Mouse (Mus musculus): ENCODE results near the gene Map3k14. TPM values are rescaled to one million over a fixed set of nuclear protein-coding genes. Genes with fewer than 3 reads are reported as not detected.

Map3k14 gene
- polyA plus RNA-seq, 1 experiment from 2014 or later, result 4.0 TPM

DNA sequence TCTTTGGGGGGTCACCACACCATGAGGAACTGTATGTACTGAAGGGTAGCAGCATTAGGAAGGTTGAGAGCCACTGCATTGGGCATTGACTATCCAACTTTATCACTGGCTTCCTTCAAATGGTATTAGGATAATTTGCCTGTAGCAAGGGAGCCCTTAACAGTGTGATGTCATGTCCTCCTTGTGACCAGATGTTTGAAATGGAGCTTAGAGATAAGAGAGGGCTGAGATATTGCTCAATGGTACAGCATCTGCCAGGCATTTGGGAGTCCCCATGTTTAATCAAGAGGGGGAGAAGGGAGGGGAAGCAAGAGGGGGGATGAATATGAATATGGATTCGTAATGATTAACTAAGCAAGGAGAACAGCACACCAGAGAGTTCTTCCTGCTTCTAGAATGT lies 51.9 kb downstream of the Map3k14 start:
- peaks cover 44% of the 10 kb centered on the region for H3K27me3 ChIP-seq (ENCODE audit: poor library complexity, severe bottlenecking)
- H3K27ac ChIP-seq, result no peak overlapping the region
- H3K9me3 ChIP-seq, result peaks cover 4% of the 10 kb centered on the region; the same call in 1 of the 2 replicates
- peaks cover 12% of the 10 kb centered on the region for H3K4me1 ChIP-seq
- H3K4me3 ChIP-seq, result no peak overlapping the region
- peaks cover 8% of the 10 kb centered on the region for H3K36me3 ChIP-seq (replicated peaks)
- DNase-seq (ENCODE audit: extremely low spot score, low spot score), result no peak
- 85% methylated on average over 1 of the region's 1 CpGs for WGBS

DNA sequence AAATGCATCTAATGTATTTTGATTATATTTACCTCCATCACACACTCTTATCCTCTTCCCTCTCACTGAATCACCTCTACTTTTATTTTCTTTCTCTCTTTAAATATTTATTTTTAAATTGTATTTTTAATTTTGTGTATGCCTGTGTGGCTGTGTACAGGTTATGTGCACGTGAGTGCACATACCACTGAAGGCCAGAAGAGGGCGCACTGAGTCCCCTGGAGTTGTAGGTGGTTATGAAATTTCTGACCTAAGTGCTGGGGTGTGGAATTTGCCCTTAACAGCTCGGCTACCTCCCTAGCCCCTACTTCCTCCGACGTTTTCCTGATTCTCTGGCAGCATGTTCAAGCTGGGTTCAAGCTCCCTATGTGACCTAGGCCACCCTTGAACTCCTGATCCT lies 53.6 kb downstream of the Map3k14 start:
- 88% methylated on average over 5 of the region's 5 CpGs for WGBS
- Histone ChIP-seq H3K27me3 (ENCODE audit: poor library complexity, severe bottlenecking) (peaks cover 29% of the 10 kb centered on the region), H3K4me3 (no peak overlapping the region), H3K36me3 (replicated peaks) (no peaks in the 10 kb centered on the region), H3K27ac (no peak overlapping the region), H3K4me1 (peaks cover 12% of the 10 kb centered on the region), H3K9me3 (peaks cover 4% of the 10 kb centered on the region; the same call in 1 of the 2 replicates)
- no peak for DNase-seq (ENCODE audit: extremely low spot score, low spot score)

DNA sequence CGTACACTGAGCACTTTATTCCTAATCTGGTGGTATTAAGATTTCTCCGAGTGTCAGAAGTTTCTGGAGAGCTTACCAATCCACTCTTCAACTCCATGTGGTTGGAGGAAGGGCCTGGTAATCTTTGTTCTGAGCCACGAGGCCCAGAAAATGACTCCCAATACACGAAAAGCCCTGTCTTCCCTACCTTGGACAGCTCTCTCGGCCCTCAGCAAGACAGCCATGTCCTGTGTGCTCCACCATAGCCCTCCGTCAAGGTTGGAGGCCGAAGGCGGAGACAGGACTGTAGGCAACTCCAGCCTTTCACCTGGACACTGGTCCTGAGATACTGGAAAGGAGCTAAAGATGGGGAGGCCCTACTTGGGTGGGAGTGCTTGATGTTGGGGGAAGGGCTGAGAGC lies 57.0 kb downstream of the Map3k14 start:
- H3K9me3 ChIP-seq, result peaks cover 4% of the 10 kb centered on the region; the same call in 1 of the 2 replicates
- no peak overlapping the region for H3K27ac ChIP-seq
- 78% methylated on average over 8 of the region's 8 CpGs for WGBS
- H3K27me3 ChIP-seq (ENCODE audit: poor library complexity, severe bottlenecking), result 0 out of 2 replicates have a peak, but pooled peaks cover 1% of the 10 kb centered on the region
- no peaks in the 10 kb centered on the region for H3K36me3 ChIP-seq (replicated peaks)
- H3K4me1 ChIP-seq, result no peaks in the 10 kb centered on the region
- H3K4me3 ChIP-seq, result no peak overlapping the region
- DNase-seq (ENCODE audit: extremely low spot score, low spot score), result no peak

DNA sequence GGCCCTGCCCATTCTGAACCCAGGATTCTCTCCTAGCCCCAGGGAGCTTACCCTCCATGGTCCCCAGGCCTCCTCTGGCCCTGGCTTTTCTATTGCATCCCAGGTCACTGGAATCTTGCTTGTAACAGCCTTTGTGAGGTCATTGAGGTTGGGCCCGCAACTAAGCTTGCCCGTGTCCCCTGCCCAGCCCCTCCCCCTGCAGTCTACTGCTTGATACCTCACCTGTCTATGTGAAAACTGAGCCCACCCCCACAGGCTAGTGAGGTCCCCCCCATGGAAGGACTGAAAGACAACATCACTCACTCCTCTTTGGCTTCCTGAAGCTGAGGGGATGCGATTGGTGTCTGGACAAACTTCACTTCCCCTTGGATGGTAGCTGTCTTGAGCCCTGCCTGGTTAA lies 58.8 kb downstream of the Map3k14 start, which contains the start of gene 1700023F06Rik:
Gene 1700023F06Rik (minus strand): TSS at position 101 of the 400 bp plus-strand sequence.
- DNase-seq (ENCODE audit: extremely low spot score, low spot score), result no peak

DNA sequence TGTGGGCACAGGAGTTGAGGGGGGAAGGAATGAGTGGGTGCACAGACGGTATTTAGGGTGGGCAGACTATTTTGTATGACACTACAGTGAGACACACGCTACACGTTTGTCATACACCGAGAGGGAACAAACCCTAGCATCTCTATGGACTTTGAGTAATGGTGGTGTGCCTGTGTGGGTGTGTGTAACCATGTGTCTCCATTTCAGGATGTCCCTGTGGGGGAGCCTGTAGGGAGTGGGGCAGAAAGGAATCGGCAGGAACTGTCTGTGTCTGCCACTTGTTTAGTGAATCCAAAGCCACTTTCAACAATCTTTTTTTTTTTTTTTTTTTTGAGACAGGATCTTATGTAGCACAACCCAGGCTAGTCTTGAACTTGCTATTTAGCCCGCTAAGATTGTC lies 61.1 kb downstream of the Map3k14 start:
- Histone ChIP-seq H3K4me3 (no peak overlapping the region), H3K27ac (no peak overlapping the region)
- 84% methylated on average over 6 of the region's 6 CpGs for WGBS

More for the DNA sequence above, 58.8 kb downstream of the Map3k14 start, which contains the start of gene 1700023F06Rik:
- WGBS, result 93% methylated on average over 3 of the region's 3 CpGs
- H3K4me1 ChIP-seq, result no peaks in the 10 kb centered on the region
- no peaks in the 10 kb centered on the region for H3K36me3 ChIP-seq (replicated peaks)
- H3K9me3 ChIP-seq, result no peaks in the 10 kb centered on the region
- H3K27me3 ChIP-seq (ENCODE audit: poor library complexity, severe bottlenecking), result no peaks in the 10 kb centered on the region
- no peak within 1 kb of the TSS for H3K27ac ChIP-seq
- no peak within 1 kb of the TSS for H3K4me3 ChIP-seq

DNA sequence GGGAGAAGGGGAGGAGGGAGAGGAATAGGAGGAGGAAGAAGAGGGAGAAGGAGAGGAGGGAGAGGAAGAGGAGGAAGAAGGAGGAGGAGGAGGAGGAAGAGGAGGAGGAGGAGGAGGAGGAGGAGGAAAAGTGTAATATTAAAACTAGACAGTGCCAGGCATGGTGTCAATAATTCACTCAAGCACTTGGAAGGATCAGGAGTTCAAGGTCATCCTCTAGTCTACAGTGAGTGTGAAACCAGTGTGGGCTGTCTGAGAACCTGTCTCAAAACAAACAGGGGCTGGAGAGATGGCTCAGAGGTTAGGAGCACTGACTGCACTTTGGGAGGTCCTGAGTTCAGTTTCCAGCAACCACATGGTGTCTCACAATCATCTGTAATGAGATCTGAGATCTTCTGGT lies 64.9 kb downstream of the Map3k14 start:
- DNase-seq (ENCODE audit: extremely low spot score, low spot score), result no peak
- no peak overlapping the region for H3K4me3 ChIP-seq
- H3K4me1 ChIP-seq, result peaks cover 25% of the 10 kb centered on the region
- H3K27ac ChIP-seq, result no peak overlapping the region
- peaks cover 56% of the 10 kb centered on the region for H3K27me3 ChIP-seq (ENCODE audit: poor library complexity, severe bottlenecking)
- H3K9me3 ChIP-seq, result no peaks in the 10 kb centered on the region
- no peaks in the 10 kb centered on the region for H3K36me3 ChIP-seq (replicated peaks)

More for the DNA sequence above, 61.1 kb downstream of the Map3k14 start:
- DNase-seq (ENCODE audit: extremely low spot score, low spot score), result no peak
- peaks cover 17% of the 10 kb centered on the region for H3K27me3 ChIP-seq (ENCODE audit: poor library complexity, severe bottlenecking)
- no peaks in the 10 kb centered on the region for H3K9me3 ChIP-seq
- no peaks in the 10 kb centered on the region for H3K36me3 ChIP-seq (replicated peaks)
- peaks cover 4% of the 10 kb centered on the region for H3K4me1 ChIP-seq

DNA sequence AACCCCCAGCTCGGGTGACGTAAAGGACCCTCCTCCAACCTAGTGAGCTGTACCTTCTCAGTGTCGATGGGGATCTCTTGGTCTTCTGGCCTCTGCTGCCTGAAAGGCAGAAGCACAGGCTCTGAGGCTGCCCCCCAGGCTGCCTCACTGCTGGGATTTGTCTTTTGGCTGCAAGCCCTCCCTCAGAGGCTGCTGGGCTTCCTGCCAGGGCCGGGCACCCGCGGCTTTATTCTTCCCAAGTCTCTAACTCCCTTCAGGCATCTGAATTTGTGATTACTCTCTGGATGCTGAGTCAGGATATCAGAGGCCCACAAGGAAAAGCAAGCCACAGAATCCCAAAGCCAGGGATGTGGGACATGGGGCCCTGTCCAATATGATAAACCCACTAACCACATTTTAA lies 65.6 kb downstream of the Map3k14 start:
- no peaks in the 10 kb centered on the region for H3K9me3 ChIP-seq
- H3K27ac ChIP-seq, result no peak overlapping the region
- H3K36me3 ChIP-seq (replicated peaks), result no peaks in the 10 kb centered on the region
- 33% methylated on average over 6 of the region's 6 CpGs for WGBS
- H3K4me1 ChIP-seq, result peaks cover 25% of the 10 kb centered on the region
- no peak overlapping the region for H3K4me3 ChIP-seq
- peaks cover 63% of the 10 kb centered on the region for H3K27me3 ChIP-seq (ENCODE audit: poor library complexity, severe bottlenecking)
- no peak for DNase-seq (ENCODE audit: extremely low spot score, low spot score)

DNA sequence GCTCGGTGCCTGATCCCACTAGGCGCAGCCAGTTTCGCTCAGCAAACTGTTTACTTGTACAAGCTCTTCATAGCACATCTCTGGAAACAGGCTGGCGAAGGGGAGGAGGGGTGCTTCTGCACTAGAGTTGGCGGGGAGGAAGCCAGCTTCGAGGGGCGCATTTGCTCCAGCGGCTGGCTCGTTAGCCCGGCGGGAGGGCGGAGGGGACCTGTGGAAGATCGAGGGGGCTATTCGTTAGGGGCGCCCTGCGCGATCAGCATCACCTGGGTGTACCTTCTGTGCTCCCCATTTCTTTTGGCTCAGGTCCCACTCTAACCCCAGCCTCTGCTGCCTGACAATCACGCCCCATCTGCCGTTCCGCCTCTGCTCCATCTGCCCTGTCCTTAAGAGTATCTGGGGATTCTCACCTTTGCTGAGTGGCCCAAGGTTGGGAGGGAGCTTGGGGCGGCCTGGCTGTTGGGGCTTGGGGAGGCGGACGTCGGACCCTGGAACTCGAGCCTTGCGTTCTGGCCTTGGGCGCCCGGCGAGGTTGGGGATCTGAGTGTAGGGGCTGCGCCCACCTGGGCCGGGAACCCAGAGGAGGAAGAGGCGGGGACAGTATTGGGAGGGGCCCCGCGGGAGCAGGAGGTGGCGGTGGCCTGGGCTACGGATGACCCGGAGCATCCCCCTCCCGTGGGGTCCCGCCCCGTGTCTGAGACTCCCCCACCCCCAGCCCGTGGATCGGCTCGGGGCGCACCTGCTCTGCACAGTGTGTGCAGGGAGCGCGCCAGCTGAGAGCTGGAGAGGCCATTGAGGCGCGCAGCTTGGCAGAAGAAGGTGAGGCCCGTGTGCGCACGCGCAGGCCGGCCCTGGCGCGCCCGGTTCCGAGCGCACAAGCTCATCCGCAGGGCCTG lies 68.1 kb downstream of the Map3k14 start:
- H3K4me3 ChIP-seq, result peak overlapping the region; percentile 59
- H3K4me1 ChIP-seq, result peaks cover 25% of the 10 kb centered on the region
- peak overlapping the region; percentile 40 for H3K27ac ChIP-seq
- no peaks in the 10 kb centered on the region for H3K9me3 ChIP-seq
- H3K36me3 ChIP-seq (replicated peaks), result no peaks in the 10 kb centered on the region
- peaks cover 88% of the 10 kb centered on the region for H3K27me3 ChIP-seq (ENCODE audit: poor library complexity, severe bottlenecking)
- WGBS, result 1% methylated on average over 59 of the region's 59 CpGs
- no peak for DNase-seq (ENCODE audit: extremely low spot score, low spot score)

DNA sequence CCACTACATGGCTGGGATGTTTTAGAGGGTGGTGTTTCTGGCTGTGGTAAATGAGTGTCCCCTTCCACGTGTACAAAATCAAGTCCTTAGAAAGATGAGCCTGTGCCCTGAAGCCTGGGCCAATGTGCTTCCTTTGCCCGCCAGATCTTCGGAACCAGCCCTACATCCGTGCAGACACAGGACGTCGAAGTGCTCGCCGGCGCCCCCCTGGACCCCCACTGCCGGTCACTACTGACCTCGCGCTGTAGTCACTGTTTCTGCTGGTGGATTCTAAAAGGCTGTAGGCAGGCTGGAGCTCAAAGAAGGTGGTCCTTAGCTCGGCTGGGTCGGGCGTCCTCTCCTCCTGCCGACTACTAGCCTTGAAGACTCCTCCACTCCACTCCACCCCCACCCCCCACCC lies 68.9 kb downstream of the Map3k14 start:
- Histone ChIP-seq H3K27ac (no peak overlapping the region), H3K9me3 (no peaks in the 10 kb centered on the region), H3K4me3 (peak overlapping the region; percentile 59), H3K4me1 (peaks cover 30% of the 10 kb centered on the region), H3K36me3 (replicated peaks) (no peaks in the 10 kb centered on the region), H3K27me3 (ENCODE audit: poor library complexity, severe bottlenecking) (peaks cover 96% of the 10 kb centered on the region)
- DNase-seq (ENCODE audit: extremely low spot score, low spot score), result no peak
- 4% methylated on average over 16 of the region's 16 CpGs for WGBS

DNA sequence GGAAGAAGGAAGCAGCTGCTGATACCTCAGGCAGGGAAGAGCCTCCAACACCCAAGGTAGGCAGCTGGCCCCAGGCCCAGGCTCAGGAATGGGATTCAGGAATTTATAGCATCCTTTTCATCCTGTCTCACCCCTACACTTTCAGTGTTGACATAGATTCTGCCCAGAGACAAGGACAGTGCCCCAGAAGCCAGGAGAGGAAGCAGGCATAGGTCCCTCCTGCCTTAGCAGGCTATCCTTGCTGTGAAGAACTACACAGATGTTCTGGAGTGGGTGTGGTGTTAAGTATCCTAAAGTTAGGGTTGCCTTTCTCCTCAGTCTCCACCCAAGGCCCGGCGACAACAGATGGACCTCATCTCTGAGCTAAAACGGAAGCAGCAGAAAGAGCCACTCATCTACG lies 69.9 kb downstream of the Map3k14 start:
- Histone ChIP-seq H3K36me3 (replicated peaks) (no peaks in the 10 kb centered on the region), H3K4me1 (peaks cover 40% of the 10 kb centered on the region), H3K27ac (no peak overlapping the region), H3K27me3 (ENCODE audit: poor library complexity, severe bottlenecking) (peaks cover 100% of the 10 kb centered on the region), H3K9me3 (no peaks in the 10 kb centered on the region), H3K4me3 (no peak overlapping the region)
- DNase-seq (ENCODE audit: extremely low spot score, low spot score), result no peak
- WGBS, result 89% methylated on average over 4 of the region's 4 CpGs

DNA sequence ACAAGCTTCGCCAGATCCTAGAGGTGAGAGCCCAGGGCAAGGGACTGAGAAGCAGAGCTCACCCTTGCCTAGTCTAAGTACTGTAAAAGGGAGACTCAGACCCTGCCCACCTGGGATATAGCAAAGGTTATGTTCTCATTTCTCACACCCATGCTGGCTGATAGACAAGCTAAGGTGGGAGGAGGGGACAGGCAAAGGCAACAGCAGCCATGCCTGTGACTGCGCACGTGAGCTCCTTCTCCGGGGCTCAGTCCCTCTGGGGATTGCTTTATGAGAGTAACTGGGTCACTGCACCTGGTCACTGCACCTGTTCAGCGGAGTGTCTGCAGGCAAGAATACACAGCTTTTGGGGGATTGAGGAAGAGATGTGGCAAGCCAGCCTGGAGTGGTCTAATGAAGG lies 71.6 kb downstream of the Map3k14 start:
- DNase-seq (ENCODE audit: extremely low spot score, low spot score), result no peak
- H3K4me1 ChIP-seq, result peaks cover 38% of the 10 kb centered on the region
- H3K36me3 ChIP-seq (replicated peaks), result no peaks in the 10 kb centered on the region
- no peaks in the 10 kb centered on the region for H3K9me3 ChIP-seq
- no peak overlapping the region for H3K4me3 ChIP-seq
- H3K27ac ChIP-seq, result no peak overlapping the region
- H3K27me3 ChIP-seq (ENCODE audit: poor library complexity, severe bottlenecking), result peaks cover 100% of the 10 kb centered on the region
- WGBS, result 85% methylated on average over 5 of the region's 5 CpGs

DNA sequence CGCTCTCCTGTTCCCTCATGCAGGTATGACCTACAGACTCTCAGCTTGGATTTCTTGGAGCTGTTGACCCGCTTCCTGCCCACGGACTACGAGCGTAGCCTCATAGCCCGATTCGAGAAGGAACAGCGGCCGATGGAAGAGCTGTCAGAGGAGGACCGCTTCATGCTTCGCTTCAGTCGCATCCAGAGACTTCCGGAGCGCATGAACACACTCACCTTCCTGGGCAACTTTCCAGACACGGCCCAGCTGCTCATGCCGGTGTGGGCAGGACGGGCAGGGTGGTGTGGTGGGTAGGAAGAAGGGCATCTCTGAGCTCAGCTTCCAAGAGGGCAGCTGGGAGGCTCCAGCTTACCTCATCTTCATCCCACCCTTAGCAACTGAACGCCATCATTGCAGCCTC lies 72.0 kb downstream of the Map3k14 start:
- peaks cover 38% of the 10 kb centered on the region for H3K4me1 ChIP-seq
- H3K27ac ChIP-seq, result no peak overlapping the region
- H3K4me3 ChIP-seq, result no peak overlapping the region
- 90% methylated on average over 18 of the region's 18 CpGs for WGBS
- no peaks in the 10 kb centered on the region for H3K36me3 ChIP-seq (replicated peaks)
- DNase-seq (ENCODE audit: extremely low spot score, low spot score), result no peak
- no peaks in the 10 kb centered on the region for H3K9me3 ChIP-seq
- H3K27me3 ChIP-seq (ENCODE audit: poor library complexity, severe bottlenecking), result peaks cover 100% of the 10 kb centered on the region

DNA sequence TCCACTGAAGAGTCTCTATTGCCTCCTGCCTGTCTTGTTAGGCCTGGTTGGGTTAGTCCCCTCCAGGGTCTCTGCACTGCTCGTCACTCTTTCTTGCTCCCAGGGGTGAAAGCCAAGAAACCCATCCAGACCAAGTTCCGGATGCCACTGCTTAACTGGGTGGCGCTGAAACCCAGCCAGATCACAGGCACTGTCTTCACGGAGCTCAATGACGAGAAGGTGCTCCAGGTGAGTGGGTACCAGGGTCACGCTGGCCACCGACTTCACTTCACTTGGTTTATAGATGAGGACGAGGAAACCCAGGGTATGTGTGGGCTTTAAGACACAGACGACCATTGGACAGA lies 73.5 kb downstream of the Map3k14 start:
- no peak overlapping the region for H3K4me3 ChIP-seq
- no peaks in the 10 kb centered on the region for H3K9me3 ChIP-seq
- peaks cover 25% of the 10 kb centered on the region for H3K4me1 ChIP-seq
- 29% methylated on average over 9 of the region's 9 CpGs for WGBS
- H3K27me3 ChIP-seq (ENCODE audit: poor library complexity, severe bottlenecking), result peaks cover 100% of the 10 kb centered on the region
- H3K27ac ChIP-seq, result no peak overlapping the region
- no peaks in the 10 kb centered on the region for H3K36me3 ChIP-seq (replicated peaks)
- DNase-seq (ENCODE audit: extremely low spot score, low spot score), result no peak
